Comparison of ENCODE assay signal across 26 mouse cellular contexts in genomic region chr13:13969796-13970195, GRCm38 (mm10).
"Had no signal": no experiment of that assay in that cellular context is flagged by ENCODE, and none has a peak within 500 bp of the region (broad histone marks: within the 10 kb centered on the region; RNA-seq: fewer than 3 reads in every experiment).

No protein-coding gene starts in this region.

- H3K9ac ChIP-seq: heart, embryonic 13.5 days; heart, embryonic 15.5 days; hindbrain, embryonic 13.5 days; hindbrain, embryonic 15.5 days; kidney, embryonic 15.5 days; limb, embryonic 13.5 days; limb, embryonic 15.5 days; liver, embryonic 12.5 days; liver, embryonic 14.5 days had no signal

- H3K4me3 ChIP-seq: heart, adult 2 months; heart, embryonic 13.5 days; heart, embryonic 15.5 days; hindbrain, embryonic 13.5 days; hindbrain, embryonic 15.5 days; kidney, embryonic 15.5 days; limb, embryonic 13.5 days; limb, embryonic 15.5 days; liver, embryonic 12.5 days had no signal

- H3K9me3 ChIP-seq: heart, embryonic 13.5 days; heart, embryonic 15.5 days; hindbrain, embryonic 13.5 days; hindbrain, embryonic 15.5 days; kidney, embryonic 15.5 days; limb, embryonic 13.5 days; limb, embryonic 15.5 days; liver, embryonic 12.5 days had no signal

- H3K27me3 ChIP-seq: heart, embryonic 13.5 days; heart, embryonic 15.5 days; hindbrain, embryonic 13.5 days; hindbrain, embryonic 15.5 days; kidney, embryonic 15.5 days; limb, embryonic 13.5 days; limb, embryonic 15.5 days; liver, embryonic 12.5 days had no signal

- H3K27ac ChIP-seq: heart, adult 2 months; heart, embryonic 13.5 days; heart, embryonic 15.5 days; hindbrain, embryonic 13.5 days; hindbrain, embryonic 15.5 days; hindbrain, postnatal 0 days; kidney, embryonic 15.5 days; kidney, postnatal 0 days; limb, embryonic 13.5 days; limb, embryonic 15.5 days; liver, embryonic 14.5 days had no signal

- H3K4me2 ChIP-seq: heart, embryonic 11.5 days; heart, embryonic 13.5 days; heart, embryonic 15.5 days; hindbrain, embryonic 13.5 days; hindbrain, embryonic 15.5 days; kidney, embryonic 15.5 days; limb, embryonic 13.5 days; limb, embryonic 15.5 days; liver, embryonic 12.5 days had no signal

- H3K4me1 ChIP-seq: hindbrain, embryonic 13.5 days; hindbrain, embryonic 15.5 days; limb, embryonic 13.5 days; limb, embryonic 15.5 days had no signal

- DNase-seq: gastrocnemius, postnatal 10 days; gastrocnemius, postnatal 36 days; heart, adult 11 months; heart, adult 2 months; heart, postnatal 14 days; heart, postnatal 36 days; kidney, adult 11 months; kidney, adult 2 months; kidney, adult 9 months; kidney, postnatal 14 days; kidney, postnatal 36 days; layer of hippocampus, adult 9-11 months; layer of hippocampus, postnatal 36 days; left cerebral cortex, postnatal 4 days had no signal
